Mouse (Mus musculus): Measurements from ENCODE around the gene Trim40.

DNA sequence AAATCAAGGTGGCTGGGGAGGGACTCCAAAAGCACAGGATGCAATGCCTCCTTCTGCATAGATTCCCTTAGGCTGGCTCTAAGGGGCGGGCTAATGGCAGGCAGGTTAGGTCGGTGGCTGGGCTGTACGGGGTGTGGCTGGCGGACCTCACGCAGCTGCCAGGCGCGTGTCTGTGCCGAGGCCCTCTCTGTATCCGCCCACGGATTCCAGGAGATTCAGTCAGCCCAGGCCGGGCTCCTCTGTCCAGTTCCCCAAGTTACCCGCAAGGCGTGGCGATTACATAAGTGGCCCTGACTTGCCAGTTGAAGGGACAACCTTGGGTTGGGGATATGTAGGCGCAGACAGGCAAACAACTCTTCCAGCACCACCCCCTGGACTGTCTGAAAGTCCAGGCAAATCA lies 30.3 kb upstream of the Trim40 start:
- TF ChIP-seq CTCF (IDR thresholded peaks at IDR 0.05; ENCODE audit: borderline replicate concordance, extremely low read depth, insufficient read depth, insufficient read length): no peak
- TF ChIP-seq POLR2A (IDR thresholded peaks at IDR 0.05; ENCODE audit: borderline replicate concordance, extremely low read depth, insufficient read depth, insufficient read length, poor library complexity, severe bottlenecking): no peak
